Mouse (Mus musculus) hindbrain, embryonic 14.5 days (tissue): Measurements from ENCODE around the gene Fmnl2. TPM values are rescaled to one million over a fixed set of nuclear protein-coding genes. Genes with fewer than 3 reads are reported as not detected.
A peak's percentile ranks its signal among the peaks of the same experiment; 100 is the strongest.

Experiments used
- ATAC-seq: fragments of 200-750 bp; cut with Nextera tagmentation; 2 replicates; pipeline ENCODE4 v1.8.0; 2017; ENCODE audit warnings: moderate number of reproducible peaks, mild to moderate bottlenecking, moderate TSS enrichment, moderate library complexity; ENCODE audit not compliant: low FRiP score
- DNase-seq: peaks from one replicate; pipeline ENCODE4 v3.0.0-alpha.2; 2015; ENCODE audit warnings: low spot score
- H3K27ac ChIP-seq: fragments of 300-500 bp; sonication (generic); 2 replicates; pipeline ENCODE4 v1.5.1; 2014; ENCODE audit warnings: mild to moderate bottlenecking, moderate library complexity
- H3K27me3 ChIP-seq: fragments of 300-500 bp; sonication (generic); 2 replicates; pipeline ENCODE4 v1.6.1; 2014; ENCODE audit warnings: mild to moderate bottlenecking, low read length, mixed read lengths; ENCODE audit not compliant: control insufficient read depth, insufficient read depth
- H3K36me3 ChIP-seq: fragments of 300-500 bp; sonication (generic); replicated peaks from 2 replicates; pipeline ENCODE4 v1.6.1; 2014; ENCODE audit not compliant: control insufficient read depth, insufficient read depth
- H3K4me1 ChIP-seq: fragments of 300-500 bp; sonication (generic); replicated peaks from 2 replicates; pipeline ENCODE4 v1.6.1; 2014; ENCODE audit warnings: antibody characterized with exemption, low read length, mixed read lengths; ENCODE audit not compliant: control insufficient read depth, insufficient read depth
- H3K4me2 ChIP-seq: fragments of 300-500 bp; sonication (generic); replicated peaks from 2 replicates; pipeline ENCODE4 v1.6.1; 2014; ENCODE audit warnings: mild to moderate bottlenecking, moderate library complexity
- H3K4me3 ChIP-seq: fragments of 300-500 bp; sonication (generic); replicated peaks from 2 replicates; pipeline ENCODE4 v1.5.1; 2014; ENCODE audit warnings: mild to moderate bottlenecking, low read length
- H3K9ac ChIP-seq: fragments of 300-500 bp; sonication (generic); 2 replicates; pipeline ENCODE4 v1.6.1; 2014
- H3K9me3 ChIP-seq: fragments of 300-500 bp; sonication (generic); 2 replicates; pipeline ENCODE4 v1.6.1; 2016; ENCODE audit warnings: low read length; ENCODE audit not compliant: control insufficient read depth
- whole genome bisulfite sequencing: fragments of 180-500 bp; shearing (Covaris S2); extraction: QIAGEN DNeasy Blood & Tissue Kit; methylation state at CpG from one replicate; pipeline ENCODE4 v1.1.7; 2014; 5-methylcytosine and 5-hydroxymethylcytosine counted together
- polyA plus RNA-seq: library from polyadenylated mRNA; unstranded; fragments of >200 nt; fragmentation: Nextera tagmentation; extraction: Ambion mirVana; gene quantifications from 2 replicates; pipeline ENCODE4 v1.2.1, GENCODE M21; 2014

Fmnl2 gene
- polyA plus RNA-seq, 1 experiment from 2014 or later, result 13.7 TPM

DNA sequence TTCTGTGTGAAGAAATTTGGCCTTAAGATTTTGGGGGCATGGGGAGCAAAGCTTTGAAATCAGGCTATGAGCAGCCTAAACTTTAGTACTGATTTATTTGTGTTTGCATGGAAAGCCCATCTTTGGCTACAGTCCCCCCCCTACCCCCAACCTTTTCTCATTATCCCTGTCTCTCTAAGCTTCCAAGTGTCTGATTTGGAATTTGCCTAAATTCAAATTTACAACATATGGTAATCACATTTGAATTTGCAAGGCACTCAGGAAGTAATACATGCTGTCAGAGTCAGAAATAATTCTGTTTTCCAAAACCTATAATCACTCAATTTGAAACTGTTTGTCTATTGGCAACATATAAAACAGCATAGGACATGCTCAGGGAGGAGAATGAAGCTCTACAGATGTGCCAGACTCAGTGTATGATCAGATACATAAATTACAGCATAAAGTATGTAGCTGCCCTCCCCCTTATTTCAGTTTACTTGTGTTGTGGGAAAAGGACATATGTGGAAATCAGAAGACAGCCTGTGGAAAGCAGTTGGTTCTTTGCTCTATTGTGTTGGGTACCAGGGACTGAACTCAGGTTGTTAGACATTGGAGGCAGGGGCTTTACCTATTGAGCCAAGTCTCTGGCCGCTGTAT lies 190.2 kb downstream of the Fmnl2 start:
- WGBS, result 97% methylated on average over 1 of the region's 1 CpGs
- H3K36me3 ChIP-seq, result peaks cover 8% of the 10 kb centered on the region
- H3K9ac ChIP-seq, result no peak overlapping the region
- ATAC-seq (no peak), DNase-seq (no peak)
- H3K4me1 ChIP-seq, result no peaks in the 10 kb centered on the region
- no peaks in the 10 kb centered on the region for H3K27me3 ChIP-seq
- H3K4me2 ChIP-seq, result no peak overlapping the region
- H3K27ac ChIP-seq, result no peak overlapping the region
- no peaks in the 10 kb centered on the region for H3K9me3 ChIP-seq
- H3K4me3 ChIP-seq, result no peak overlapping the region

- DNase-seq, result no peak
Measured at GRCm38 (mm10) chr2:53050376-53050775, 192.7 kb downstream of the Fmnl2 start.

DNA sequence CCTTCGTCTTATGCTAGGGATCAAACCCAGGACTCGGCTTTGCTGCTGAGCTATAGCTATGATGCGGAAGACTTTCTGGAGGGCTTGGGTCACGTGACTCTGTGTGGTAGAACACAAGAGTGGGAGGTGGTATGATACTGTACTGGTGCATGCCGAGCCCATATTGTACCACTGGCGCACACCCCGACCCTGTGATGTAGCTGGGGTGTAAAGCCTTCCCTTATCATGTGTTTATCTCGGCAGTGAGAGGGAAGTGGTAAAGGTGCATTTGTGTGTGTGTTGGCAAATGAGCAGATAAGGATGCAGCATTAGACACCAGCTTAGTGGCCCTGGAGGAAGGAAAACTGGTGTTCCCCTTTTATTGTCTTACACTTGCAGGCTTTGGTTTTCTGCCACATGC lies 193.8 kb downstream of the Fmnl2 start:
- Histone ChIP-seq H3K4me2 (no peak overlapping the region), H3K36me3 (peaks cover 14% of the 10 kb centered on the region), H3K4me1 (no peaks in the 10 kb centered on the region), H3K27ac (no peak overlapping the region; the same call in 1 of the 2 replicates), H3K9ac (no peak overlapping the region), H3K9me3 (no peaks in the 10 kb centered on the region), H3K4me3 (no peak overlapping the region), H3K27me3 (no peaks in the 10 kb centered on the region)
- WGBS, result 89% methylated on average over 8 of the region's 8 CpGs
- ATAC-seq, result no peak
- no peak for DNase-seq

More at GRCm38 (mm10) chr2:53050376-53050775, 192.7 kb downstream of the Fmnl2 start:
- Histone ChIP-seq H3K9me3 (no peaks in the 10 kb centered on the region), H3K36me3 (peaks cover 14% of the 10 kb centered on the region), H3K4me2 (no peak overlapping the region), H3K4me3 (no peak overlapping the region), H3K9ac (no peak overlapping the region), H3K27me3 (no peaks in the 10 kb centered on the region), H3K4me1 (no peaks in the 10 kb centered on the region), H3K27ac (no peak overlapping the region)
- WGBS, result 91% methylated on average over 6 of the region's 6 CpGs
- ATAC-seq, result no peak

DNA sequence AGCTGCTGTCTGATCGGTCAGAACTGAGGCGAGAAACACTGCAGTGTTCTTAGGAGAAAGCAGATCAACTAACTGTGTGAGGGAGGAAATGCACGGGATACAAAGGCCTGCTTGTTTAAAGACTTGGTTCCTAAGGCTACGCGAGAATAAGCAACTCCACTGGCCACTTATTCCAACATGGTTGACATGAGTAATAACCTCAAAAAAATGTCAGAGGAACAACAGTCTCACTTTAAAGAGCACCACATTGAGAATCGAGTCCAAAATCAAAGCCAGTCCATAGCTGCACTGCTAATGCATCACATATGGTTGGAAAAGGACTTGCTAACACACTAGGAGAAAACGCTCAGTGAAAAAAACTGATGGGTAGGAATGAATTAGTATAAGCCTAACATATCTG lies 196.1 kb downstream of the Fmnl2 start:
- Histone ChIP-seq H3K4me3 (no peak overlapping the region), H3K9me3 (no peaks in the 10 kb centered on the region), H3K4me2 (no peak overlapping the region), H3K27me3 (no peaks in the 10 kb centered on the region), H3K27ac (peak overlapping the region; percentile 78), H3K9ac (no peak overlapping the region), H3K36me3 (peaks cover 18% of the 10 kb centered on the region), H3K4me1 (no peaks in the 10 kb centered on the region)
- 0 out of 2 replicates have a peak, but pooled peaks have one; percentile 35 for ATAC-seq
- DNase-seq, result no peak
- WGBS, result 71% methylated on average over 7 of the region's 7 CpGs

- ATAC-seq (no peak), DNase-seq (no peak)
- H3K9ac ChIP-seq, result no peak overlapping the region
- H3K4me1 ChIP-seq, result 0 out of 2 replicates have a peak, but pooled peaks cover 9% of the 10 kb centered on the region
- peaks cover 13% of the 10 kb centered on the region for H3K36me3 ChIP-seq
- no peak overlapping the region for H3K27ac ChIP-seq
- no peak overlapping the region for H3K4me3 ChIP-seq
- H3K9me3 ChIP-seq, result no peaks in the 10 kb centered on the region
- no peaks in the 10 kb centered on the region for H3K27me3 ChIP-seq
- no peak overlapping the region for H3K4me2 ChIP-seq
- 92% methylated on average over 6 of the region's 6 CpGs for WGBS
Measured at GRCm38 (mm10) chr2:53056556-53056955, 198.9 kb downstream of the Fmnl2 start.

DNA sequence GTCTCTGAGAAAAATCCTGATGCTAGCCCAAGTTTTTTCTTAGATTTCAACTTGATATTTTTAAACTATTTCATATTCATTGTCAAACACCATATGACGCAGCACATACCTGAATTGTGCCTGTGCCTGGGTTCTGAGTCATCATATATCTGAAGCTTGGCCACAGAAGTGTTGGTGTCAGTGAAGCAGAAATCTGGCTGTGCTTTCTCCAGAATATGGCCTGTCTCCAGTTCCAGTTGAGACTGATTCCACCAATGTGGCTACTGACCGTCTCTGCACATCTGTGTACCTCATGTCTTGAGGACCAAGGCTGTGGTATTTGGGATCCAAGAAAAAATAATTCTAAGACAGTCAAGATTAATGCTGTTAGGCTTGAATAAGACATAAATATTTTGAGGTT lies 199.6 kb downstream of the Fmnl2 start:
- no peak for DNase-seq

GRCm38 (mm10) chr2:53061363-53062000 lies 203.8 kb downstream of the Fmnl2 start:
- Histone ChIP-seq H3K9me3 (no peaks in the 10 kb centered on the region), H3K4me1 (0 out of 2 replicates have a peak, but pooled peaks cover 9% of the 10 kb centered on the region), H3K27me3 (no peaks in the 10 kb centered on the region), H3K4me2 (no peak overlapping the region), H3K36me3 (0 out of 2 replicates have a peak, but pooled peaks cover 4% of the 10 kb centered on the region), H3K27ac (no peak overlapping the region), H3K4me3 (no peak overlapping the region), H3K9ac (no peak overlapping the region)
- no peak for DNase-seq
- ATAC-seq, result no peak
- WGBS, result 71% methylated on average over 9 of the region's 9 CpGs

More for the DNA sequence above, 199.6 kb downstream of the Fmnl2 start:
- no peaks in the 10 kb centered on the region for H3K9me3 ChIP-seq
- no peak overlapping the region for H3K4me3 ChIP-seq
- no peaks in the 10 kb centered on the region for H3K27me3 ChIP-seq
- H3K4me2 ChIP-seq, result no peak overlapping the region
- no peak overlapping the region for H3K27ac ChIP-seq
- ATAC-seq, result no peak
- 0 out of 2 replicates have a peak, but pooled peaks cover 9% of the 10 kb centered on the region for H3K4me1 ChIP-seq
- H3K36me3 ChIP-seq, result peaks cover 13% of the 10 kb centered on the region
- WGBS, result 94% methylated on average over 2 of the region's 2 CpGs
- no peak overlapping the region for H3K9ac ChIP-seq

DNA sequence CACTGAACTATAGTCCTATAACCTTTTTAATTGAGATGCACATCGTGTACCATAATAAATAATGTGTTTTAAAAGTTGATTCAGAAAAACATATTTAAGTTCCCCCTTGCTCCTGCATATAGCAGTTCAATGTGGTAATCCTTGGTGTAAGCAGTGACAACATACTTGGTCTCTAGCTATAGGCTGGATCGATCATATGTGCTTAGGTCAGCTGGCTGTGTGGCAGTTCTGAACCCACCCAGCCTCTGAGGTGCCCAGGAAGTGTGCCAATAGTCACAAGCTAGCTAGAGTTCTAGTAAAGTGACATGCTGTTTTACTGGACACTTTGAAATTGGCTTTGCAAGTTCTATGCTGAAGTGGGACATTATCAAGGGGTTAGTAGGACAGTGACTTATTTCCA lies 209.3 kb downstream of the Fmnl2 start:
- no peak overlapping the region for H3K4me3 ChIP-seq
- DNase-seq (no peak), ATAC-seq (no peak)
- WGBS, result 96% methylated on average over 2 of the region's 2 CpGs
- no peak overlapping the region for H3K9ac ChIP-seq
- no peak overlapping the region for H3K27ac ChIP-seq
- no peaks in the 10 kb centered on the region for H3K9me3 ChIP-seq
- no peaks in the 10 kb centered on the region for H3K4me1 ChIP-seq
- H3K4me2 ChIP-seq, result no peak overlapping the region
- no peaks in the 10 kb centered on the region for H3K27me3 ChIP-seq
- H3K36me3 ChIP-seq, result no peaks in the 10 kb centered on the region

DNA sequence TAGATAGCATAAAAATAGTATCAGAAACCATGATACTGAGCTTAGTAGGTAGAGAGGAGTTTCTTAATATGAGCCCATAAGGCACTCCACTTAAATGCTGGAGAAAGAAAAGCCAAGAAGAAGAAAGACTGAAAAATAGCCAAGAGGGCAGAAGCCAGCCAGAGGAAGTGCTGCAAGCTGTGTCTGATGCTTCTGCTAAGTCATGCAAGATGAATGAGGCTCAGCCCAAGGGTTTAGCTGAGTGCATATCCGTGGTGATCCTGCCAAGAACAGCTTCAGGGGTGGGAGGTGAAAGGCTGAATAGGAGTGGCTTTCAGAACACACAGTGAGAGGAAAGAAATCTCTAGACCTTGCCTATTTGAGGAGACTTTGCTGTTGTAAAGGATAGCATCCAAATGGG lies 212.9 kb downstream of the Fmnl2 start:
- Histone ChIP-seq H3K4me3 (no peak overlapping the region), H3K9me3 (no peaks in the 10 kb centered on the region), H3K4me1 (no peaks in the 10 kb centered on the region), H3K9ac (no peak overlapping the region), H3K36me3 (0 out of 2 replicates have a peak, but pooled peaks cover 11% of the 10 kb centered on the region), H3K4me2 (no peak overlapping the region), H3K27ac (no peak overlapping the region), H3K27me3 (no peaks in the 10 kb centered on the region)
- peak; percentile 65; the same call in 1 of the 2 replicates for ATAC-seq
- DNase-seq, result peak; percentile 46
- WGBS, result 7% methylated on average over 1 of the region's 1 CpGs
